Mouse (Mus musculus): ENCODE results near the gene Tnrc6c.

Gene Tnrc6c

GRCm38 (mm10) chr11:117638809-117639208 is 15.3 kb upstream of the Tnrc6c start:
- DNase-seq: no peak

- no peak for DNase-seq
These were observed 14.6 kb upstream of the Tnrc6c start for GRCm38 (mm10) chr11:117639331-117639970.

- DNase-seq: no peak
These were observed 11.9 kb upstream of the Tnrc6c start for GRCm38 (mm10) chr11:117642181-117642580.

- peak; percentile 63 for DNase-seq
These were observed 10.8 kb upstream of the Tnrc6c start for GRCm38 (mm10) chr11:117643240-117643639.

GRCm38 (mm10) chr11:117646786-117647185 is 7.3 kb upstream of the Tnrc6c start:
- DNase-seq: no peak

GRCm38 (mm10) chr11:117648005-117648404 is 6.1 kb upstream of the Tnrc6c start:
- no peak for DNase-seq

GRCm38 (mm10) chr11:117650721-117651644 is 3.1 kb upstream of the Tnrc6c start:
- no peak for DNase-seq

- DNase-seq: peak; percentile 53
These were observed 1.2 kb upstream of the Tnrc6c start for GRCm38 (mm10) chr11:117652907-117653306.

- peak; percentile 100 for DNase-seq
These were observed 363 bp downstream of the Tnrc6c start for GRCm38 (mm10) chr11:117654380-117654924.

GRCm38 (mm10) chr11:117654934-117655291 is 824 bp downstream of the Tnrc6c start:
- no peak for DNase-seq

- DNase-seq: peak; percentile 69
These were observed 1.4 kb downstream of the Tnrc6c start for GRCm38 (mm10) chr11:117655292-117656076.

GRCm38 (mm10) chr11:117656077-117656401 is 1.9 kb downstream of the Tnrc6c start:
- DNase-seq: no peak

- DNase-seq: no peak
These were observed 4.9 kb downstream of the Tnrc6c start for GRCm38 (mm10) chr11:117658974-117659373.

- no peak for DNase-seq
These were observed 9.1 kb downstream of the Tnrc6c start for GRCm38 (mm10) chr11:117663036-117663809.

- DNase-seq: no peak
These were observed 9.7 kb downstream of the Tnrc6c start for GRCm38 (mm10) chr11:117663810-117664139.

GRCm38 (mm10) chr11:117665189-117665588 is 11.1 kb downstream of the Tnrc6c start:
- DNase-seq: no peak

GRCm38 (mm10) chr11:117666563-117666962 is 12.5 kb downstream of the Tnrc6c start:
- DNase-seq: no peak

- DNase-seq: no peak
These were observed 13.1 kb downstream of the Tnrc6c start for GRCm38 (mm10) chr11:117667152-117667551.

GRCm38 (mm10) chr11:117667825-117668224 is 13.7 kb downstream of the Tnrc6c start:
- DNase-seq: no peak

- no peak for DNase-seq
These were observed 17.5 kb downstream of the Tnrc6c start for GRCm38 (mm10) chr11:117671626-117672025.

- DNase-seq: no peak
These were observed 20.4 kb downstream of the Tnrc6c start for GRCm38 (mm10) chr11:117674531-117674930.

- no peak for DNase-seq
These were observed 22.6 kb downstream of the Tnrc6c start for GRCm38 (mm10) chr11:117676649-117677048.

GRCm38 (mm10) chr11:117677111-117677510 is 23.0 kb downstream of the Tnrc6c start:
- no peak for DNase-seq

Data from cerebellum, adult 9-10 months (tissue).